Mouse (Mus musculus) CH12.LX (cell line): ENCODE data around the gene Exoc8.

ENCODE experiments used
- CTCF ChIP-seq, 2 experiments: IDR thresholded peaks in 1 of 2; conservative IDR thresholded peaks in 1 of 2; 2 replicates each; pipeline ENCODE4 v1.5.1; 2011 to 2012; ENCODE audit warnings: low read depth in 2 of 2, low read length in 2 of 2, improper control_type of control experiment in 1 of 2, inconsistent platforms in 1 of 2, mild to moderate bottlenecking in 1 of 2, moderate library complexity in 1 of 2
- JUND ChIP-seq: conservative IDR thresholded peaks from 2 replicates; pipeline ENCODE4 v1.6.1; 2011; ENCODE audit warnings: low read depth, low read length, improper control_type of control experiment
- MAFK ChIP-seq: IDR thresholded peaks from 2 replicates; pipeline ENCODE4 v1.6.1; 2011; ENCODE audit warnings: low read length, improper control_type of control experiment; ENCODE audit not compliant: insufficient replicate concordance
- MEF2A ChIP-seq: IDR thresholded peaks from 2 replicates; pipeline ENCODE4 v1.6.1; 2014; ENCODE audit warnings: low read depth, mild to moderate bottlenecking, inconsistent platforms, low read length, improper control_type of control experiment, borderline replicate concordance
- POLR2A ChIP-seq: IDR thresholded peaks from 2 replicates; pipeline ENCODE4 v1.6.1; 2011; ENCODE audit warnings: low read depth, mild to moderate bottlenecking, improper control_type of control experiment, low read length
- RCOR1 ChIP-seq: conservative IDR thresholded peaks from 2 replicates; pipeline ENCODE4 v1.6.1; 2012; ENCODE audit warnings: low read depth, mild to moderate bottlenecking, inconsistent platforms, low read length, improper control_type of control experiment
- SIN3A ChIP-seq: IDR thresholded peaks from 2 replicates; pipeline ENCODE4 v1.6.1; 2012; ENCODE audit warnings: low read length, improper control_type of control experiment, inconsistent platforms
- USF1 ChIP-seq: IDR thresholded peaks from 2 replicates; pipeline ENCODE4 v1.6.1; 2014; ENCODE audit warnings: low read depth, mild to moderate bottlenecking, inconsistent platforms, low read length, improper control_type of control experiment
- USF2 ChIP-seq: conservative IDR thresholded peaks from 2 replicates; pipeline ENCODE4 v1.6.1; 2011; ENCODE audit warnings: low read depth, low read length, improper control_type of control experiment
- ZC3H11A ChIP-seq: IDR thresholded peaks from 2 replicates; pipeline ENCODE4 v1.6.1; 2012; ENCODE audit warnings: low read depth, mild to moderate bottlenecking, inconsistent platforms, low read length, improper control_type of control experiment
- ZKSCAN1 ChIP-seq: IDR thresholded peaks from 2 replicates; pipeline ENCODE4 v1.6.1; 2012; ENCODE audit warnings: low read depth, inconsistent platforms, low read length, improper control_type of control experiment, borderline replicate concordance
- ZNF384 ChIP-seq: IDR thresholded peaks from 2 replicates; pipeline ENCODE4 v1.6.1; 2012; ENCODE audit warnings: low read depth, low read length, improper control_type of control experiment, inconsistent platforms

GRCm38 (mm10) chr8:124929006-124929405 lies 31.5 kb upstream of the Exoc8 start:
- no peak for TF ChIP-seq CTCF (conservative IDR thresholded peaks at IDR 0.05 in 1 of 2, IDR thresholded peaks at IDR 0.05 in 1 of 2; ENCODE audit: low read depth in 2 of 2, low read length in 2 of 2)
- no peak for TF ChIP-seq POLR2A
- TF ChIP-seq USF1: no peak
- no peak for TF ChIP-seq ZC3H11A
- TF ChIP-seq JUND: no peak
- TF ChIP-seq USF2: no peak
- TF ChIP-seq ZNF384: no peak
- no peak for TF ChIP-seq SIN3A
- no peak for TF ChIP-seq RCOR1
- no peak for TF ChIP-seq ZKSCAN1
- no peak for TF ChIP-seq MEF2A
- no peak for TF ChIP-seq MAFK
